Mouse (Mus musculus) large intestine, adult 2 months (tissue): Measurements from ENCODE around the gene Spindoc. TPM values are rescaled to one million over a fixed set of nuclear protein-coding genes. Genes with fewer than 3 reads are reported as not detected.

Source experiments
- DNase-seq: peaks from one replicate; pipeline ENCODE4 v3.0.0-alpha.2; 2012; ENCODE audit warnings: low read depth, low spot score
- WGBS: fragments of 180-500 bp; shearing (Covaris S2); methylation state at CpG from one replicate; pipeline ENCODE4 v1.1.7; 2018; 5-methylcytosine and 5-hydroxymethylcytosine counted together
- polyA plus RNA-seq: library from polyadenylated mRNA; depleted of rRNA; stranded (reverse); fragments of >200 nt; gene quantifications from 2 replicates; pipeline ENCODE4 v1.2.3, GENCODE M21; 2012

The Spindoc gene
- polyA plus RNA-seq, 1 experiment, result 14.1 TPM

DNA sequence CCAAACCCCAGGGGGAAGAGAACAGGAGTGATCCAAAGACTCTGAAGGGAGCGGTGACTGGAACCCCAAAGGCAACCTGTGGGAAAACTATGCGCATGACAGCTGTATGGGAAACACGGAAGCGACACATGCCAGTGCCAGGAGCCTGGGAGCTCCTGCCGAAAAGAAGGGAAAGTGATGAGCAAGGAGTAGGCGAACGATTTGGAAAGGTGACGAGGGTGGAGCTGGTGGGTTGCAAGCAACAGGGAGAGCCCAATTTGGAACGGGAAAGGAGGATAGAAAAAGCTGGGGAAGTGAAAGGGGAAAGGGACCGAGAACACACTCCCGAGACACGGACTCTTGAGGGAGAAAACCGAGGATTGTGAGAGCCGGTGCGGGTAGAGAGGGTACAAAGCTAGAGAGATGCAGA is 42.4 kb downstream of the Spindoc start:
- DNase-seq, result no peak
- under 1% methylated on average over 15 of the region's 15 CpGs for WGBS

DNA sequence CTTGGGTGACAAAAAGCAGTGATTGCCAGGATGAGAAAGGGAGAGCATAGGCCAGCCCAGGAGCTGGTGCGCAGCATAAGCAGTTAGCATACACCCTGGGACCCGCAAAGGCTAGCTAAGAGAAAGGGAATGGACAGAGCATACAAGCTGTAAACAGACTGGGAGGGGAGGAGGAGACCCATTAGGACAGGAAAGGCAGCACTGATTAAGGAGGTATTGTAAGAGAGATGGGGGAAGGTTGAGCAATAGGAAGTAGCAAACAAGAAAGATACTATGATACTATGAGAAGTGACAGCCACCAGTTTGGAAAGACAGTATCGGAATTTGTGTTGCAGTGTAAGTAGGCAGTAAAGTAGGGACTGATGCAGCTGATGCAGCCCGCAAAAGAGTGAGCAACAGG is 42.9 kb downstream of the Spindoc start:
- 10% methylated on average over 4 of the region's 4 CpGs for WGBS
- no peak for DNase-seq

DNA sequence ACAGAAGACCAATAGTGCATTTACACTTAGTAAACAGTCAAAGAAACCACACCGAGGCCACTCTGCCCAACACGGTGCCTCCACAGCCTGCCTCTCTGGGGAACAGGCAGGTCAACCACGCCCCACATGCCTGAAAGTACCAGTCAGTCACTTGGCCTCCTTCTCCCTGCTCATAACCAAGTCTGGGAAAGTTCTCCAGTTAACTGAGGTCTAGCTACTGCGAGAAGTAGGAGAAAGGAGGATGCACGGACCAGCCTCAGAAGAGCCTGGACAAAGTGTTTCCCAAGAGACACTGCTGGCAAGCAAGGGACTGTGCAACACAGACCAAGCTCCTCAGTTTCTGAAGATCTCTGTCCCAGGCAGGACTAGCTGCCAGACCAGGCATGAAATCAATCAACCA is 43.8 kb downstream of the Spindoc start:
- WGBS, result 8% methylated on average over 5 of the region's 5 CpGs
- no peak for DNase-seq

DNA sequence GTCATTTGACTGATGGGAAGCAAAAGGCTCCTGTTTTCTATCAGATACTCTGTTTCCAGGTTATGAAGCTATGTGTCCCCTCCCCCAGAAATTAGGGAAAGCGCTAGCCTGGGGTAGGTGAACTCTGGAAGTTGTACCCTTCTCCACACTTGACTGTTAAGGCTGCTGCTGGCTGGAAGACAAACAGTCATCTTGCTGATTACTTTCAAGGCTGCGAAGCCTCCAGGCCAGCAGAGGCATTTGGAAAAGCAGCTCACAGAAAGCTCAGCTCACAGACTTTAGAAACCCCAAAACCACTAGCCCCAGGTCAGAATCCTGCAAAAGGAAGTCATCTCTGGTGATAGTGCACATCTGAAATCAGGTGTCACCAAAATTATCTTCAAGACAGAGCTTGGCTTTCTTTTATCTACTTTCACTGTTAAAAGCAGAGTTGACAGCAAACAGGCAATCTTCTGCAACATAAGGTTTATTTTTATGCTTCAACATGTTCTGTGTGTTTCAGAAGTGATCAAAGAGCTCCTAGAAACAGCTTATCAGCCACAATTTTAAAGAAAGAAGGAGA is 44.9 kb downstream of the Spindoc start:
- no peak for DNase-seq
- WGBS, result 71% methylated on average over 2 of the region's 2 CpGs

DNA sequence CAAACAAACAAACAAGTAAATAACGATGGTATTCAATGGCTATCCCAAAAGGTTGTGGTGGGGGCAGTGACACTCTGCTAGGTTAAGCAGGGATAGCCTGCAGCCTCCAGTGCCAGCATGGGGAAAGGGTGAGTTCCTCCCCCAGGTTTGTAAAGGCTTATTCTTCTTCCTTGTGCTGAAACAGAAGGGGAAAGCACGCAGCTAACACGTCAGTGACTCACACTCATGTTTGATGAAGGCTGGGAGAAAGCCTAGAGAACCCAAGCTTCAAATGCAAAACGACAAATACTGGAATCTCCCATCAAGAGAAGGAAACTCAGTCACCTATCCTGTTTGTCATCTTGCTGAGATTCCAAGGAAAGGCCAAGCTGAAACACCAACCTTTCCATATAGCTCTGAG is 47.1 kb downstream of the Spindoc start:
- no peak for DNase-seq
- WGBS, result 27% methylated on average over 4 of the region's 4 CpGs

DNA sequence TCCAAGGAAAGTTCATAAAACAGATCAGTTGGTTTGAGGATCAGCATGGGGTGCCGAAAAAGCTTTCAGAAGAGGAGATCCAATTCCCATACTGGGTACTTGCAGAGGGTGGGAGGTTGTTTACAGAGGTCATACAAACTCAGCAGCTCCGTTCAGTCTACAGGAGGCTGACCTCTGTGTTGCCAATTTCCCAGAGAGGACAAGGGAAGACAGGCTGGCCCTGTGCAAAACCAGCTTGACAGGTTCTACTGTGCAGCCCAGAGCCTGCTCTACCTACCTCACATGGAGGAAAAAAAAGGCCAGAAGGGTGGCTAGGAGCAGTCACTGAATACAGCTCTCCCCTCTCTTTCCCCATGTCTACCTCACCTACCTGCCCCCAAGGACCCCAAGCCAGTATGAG is 48.7 kb downstream of the Spindoc start:
- DNase-seq, result no peak
- 25% methylated on average over 2 of the region's 2 CpGs for WGBS

DNA sequence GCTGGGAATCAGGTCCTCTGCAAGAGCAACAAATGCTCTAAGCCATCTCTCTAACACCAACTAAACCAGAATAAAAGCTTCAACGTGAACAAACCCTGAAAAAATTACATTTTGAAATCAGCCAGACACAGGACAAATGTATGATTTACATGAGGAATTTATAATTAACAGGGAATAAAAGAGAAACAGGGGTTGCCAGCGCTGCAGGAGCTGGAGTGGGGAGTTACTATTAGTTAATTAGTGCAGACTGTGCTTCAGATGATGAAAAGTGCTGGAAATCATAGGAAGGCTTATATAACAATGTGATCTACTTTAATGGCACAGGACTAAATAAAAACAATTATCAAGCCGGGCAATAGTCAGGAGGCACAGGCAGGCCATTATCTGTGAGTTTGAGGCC is 61.4 kb downstream of the Spindoc start:
- WGBS, result 84% methylated on average over 3 of the region's 3 CpGs

DNA sequence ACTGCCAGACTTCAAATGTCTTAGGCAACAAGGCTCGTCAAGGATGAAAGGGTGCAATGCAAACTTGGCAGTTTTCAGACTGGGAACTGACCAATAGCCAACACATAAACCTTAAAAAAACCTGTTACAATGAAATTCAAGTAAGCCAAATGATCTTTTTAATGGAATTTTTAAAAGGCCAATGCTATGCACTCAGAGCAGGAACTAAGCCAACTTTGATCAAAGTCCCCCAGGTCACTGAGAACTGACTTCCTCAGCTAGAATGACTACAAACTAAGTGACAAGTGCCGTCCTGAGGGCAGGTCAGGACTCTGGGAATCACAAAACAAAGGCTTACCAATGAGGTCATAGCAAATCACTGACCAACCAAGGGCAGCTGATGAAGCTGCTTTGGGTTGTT is 62.6 kb downstream of the Spindoc start:
- DNase-seq, result no peak
- WGBS, result 30% methylated on average over 2 of the region's 2 CpGs

More for the DNA sequence above, 61.4 kb downstream of the Spindoc start:
- no peak for DNase-seq

DNA sequence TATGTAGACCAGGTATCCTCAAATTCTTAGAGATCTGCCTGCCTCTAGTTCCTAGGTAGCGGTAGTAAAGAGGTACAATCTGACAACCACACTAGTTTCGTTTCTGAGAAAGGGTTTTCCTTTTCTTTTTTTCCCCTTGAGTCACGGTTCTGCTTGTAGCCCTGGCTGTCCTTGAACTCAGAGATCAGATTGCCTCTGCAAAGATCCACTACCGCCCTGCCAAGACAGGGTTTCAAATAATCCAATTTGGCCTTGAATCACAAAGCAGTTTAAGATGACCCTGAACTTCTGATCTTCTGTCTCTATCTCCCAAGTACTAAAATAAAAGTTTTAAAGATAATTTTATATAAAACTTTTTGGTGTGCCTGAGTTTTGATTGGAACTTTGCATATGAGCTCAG is 65.1 kb downstream of the Spindoc start:
- 58% methylated on average over 4 of the region's 4 CpGs for WGBS
- no peak for DNase-seq

DNA sequence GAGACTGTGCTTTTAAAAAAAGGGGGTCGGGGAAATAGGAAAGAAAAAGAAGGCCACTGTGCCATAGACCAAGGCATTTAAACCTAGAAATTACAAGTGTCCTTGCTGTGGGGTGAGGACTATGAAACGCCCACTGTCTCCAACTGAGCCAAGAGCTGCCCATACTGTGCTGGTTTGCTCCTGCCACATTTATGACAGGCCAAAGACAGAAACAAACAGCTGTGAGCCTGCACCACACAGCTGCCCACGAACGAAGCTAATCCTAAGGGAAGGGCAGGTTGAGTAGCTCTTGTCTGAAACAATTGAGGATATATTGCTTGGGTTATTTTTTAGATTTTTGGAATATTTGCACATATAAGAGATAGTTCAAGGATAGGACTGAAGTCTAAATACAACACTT is 66.0 kb downstream of the Spindoc start:
- DNase-seq, result no peak
- WGBS, result 31% methylated on average over 4 of the region's 4 CpGs

DNA sequence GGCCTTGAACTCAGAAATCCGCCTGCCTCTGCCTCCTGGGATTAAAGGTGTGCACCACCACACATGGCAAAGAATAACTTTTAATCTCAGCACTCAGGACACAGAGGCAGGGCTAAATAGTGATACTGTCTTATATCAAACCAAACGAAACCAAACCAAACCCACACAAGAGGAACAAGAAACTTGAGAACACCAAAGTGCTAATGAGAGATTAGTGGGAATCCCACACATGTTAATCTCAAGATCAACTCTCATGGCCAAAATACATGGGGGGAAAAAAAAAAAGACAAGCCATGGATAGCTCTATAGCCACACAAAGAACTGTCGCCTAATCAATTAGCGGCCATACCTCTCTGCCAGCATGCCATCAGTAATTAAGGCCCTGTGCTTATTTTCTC is 67.2 kb downstream of the Spindoc start:
- WGBS, result 91% methylated on average over 4 of the region's 4 CpGs
- DNase-seq, result no peak

DNA sequence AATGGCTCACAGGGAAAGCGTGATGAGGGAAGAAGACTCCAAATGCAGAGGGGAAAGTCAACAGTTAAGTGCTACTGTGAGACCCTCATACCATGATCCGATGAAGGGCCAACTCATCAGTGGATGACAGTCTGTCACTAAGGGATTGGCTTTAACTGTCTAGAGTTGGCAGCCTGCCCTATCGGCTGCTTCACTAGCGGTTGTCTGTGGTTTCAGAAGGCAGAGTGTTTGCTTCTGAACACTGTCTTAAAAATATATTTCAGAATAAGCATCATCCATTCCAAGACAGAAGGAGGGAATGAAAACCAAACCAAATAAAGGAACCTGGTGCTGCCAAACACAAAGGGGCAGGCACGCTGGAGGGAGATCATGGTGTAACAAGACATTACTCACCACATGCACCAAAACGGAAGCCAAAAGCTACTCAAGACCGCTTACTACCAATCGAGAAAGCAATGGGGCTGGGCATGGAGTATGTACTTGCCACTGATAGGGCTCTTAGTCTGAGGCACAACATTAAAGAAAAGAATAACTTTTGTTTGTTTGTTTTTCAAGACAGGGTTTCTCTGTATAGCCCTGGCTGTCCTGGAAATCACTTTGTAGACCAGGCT is 67.7 kb downstream of the Spindoc start:
- WGBS, result 49% methylated on average over 8 of the region's 8 CpGs
- no peak for DNase-seq

DNA sequence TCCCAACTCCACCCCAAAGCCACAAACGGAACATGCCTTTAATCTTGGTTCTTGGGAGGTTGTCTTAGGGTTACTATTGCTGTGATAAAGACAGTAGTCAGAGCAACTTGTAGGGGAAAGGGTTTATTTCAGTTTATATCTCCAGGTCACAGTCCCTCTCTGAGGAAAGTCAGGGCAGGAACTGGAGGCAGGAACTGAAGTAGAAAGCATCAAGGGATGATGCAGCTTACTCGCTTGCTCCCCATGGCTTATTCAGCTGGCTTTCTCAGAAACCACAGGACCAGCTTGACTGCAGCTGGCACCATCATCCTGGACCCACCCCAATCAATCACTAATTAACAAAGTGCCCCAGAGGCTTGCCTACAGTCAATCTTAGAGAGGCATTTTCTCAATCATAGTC is 69.1 kb downstream of the Spindoc start:
- WGBS, result 77% methylated on average over 2 of the region's 2 CpGs
- DNase-seq, result no peak

DNA sequence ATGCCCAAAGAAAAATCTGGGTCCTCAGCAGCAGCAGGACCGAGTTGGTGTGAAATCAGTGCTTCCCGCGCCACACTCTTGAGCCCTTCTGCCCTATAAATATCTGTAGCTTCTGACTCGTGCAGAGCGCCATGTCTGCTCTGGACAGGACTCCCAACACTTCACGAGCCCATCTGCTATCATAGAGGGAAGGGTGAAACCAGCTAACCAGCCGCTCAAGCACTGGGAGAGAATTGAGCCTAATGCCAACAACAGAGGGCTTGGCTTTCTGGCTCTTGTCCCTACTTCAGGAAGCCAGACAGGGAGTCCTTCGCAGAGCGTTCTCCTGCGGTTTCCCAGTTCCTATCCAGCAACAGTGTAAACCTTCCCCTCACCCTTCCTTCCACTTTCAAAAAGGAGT is 71.5 kb downstream of the Spindoc start:
- 9% methylated on average over 10 of the region's 10 CpGs for whole genome bisulfite sequencing
- no peak for DNase-seq

DNA sequence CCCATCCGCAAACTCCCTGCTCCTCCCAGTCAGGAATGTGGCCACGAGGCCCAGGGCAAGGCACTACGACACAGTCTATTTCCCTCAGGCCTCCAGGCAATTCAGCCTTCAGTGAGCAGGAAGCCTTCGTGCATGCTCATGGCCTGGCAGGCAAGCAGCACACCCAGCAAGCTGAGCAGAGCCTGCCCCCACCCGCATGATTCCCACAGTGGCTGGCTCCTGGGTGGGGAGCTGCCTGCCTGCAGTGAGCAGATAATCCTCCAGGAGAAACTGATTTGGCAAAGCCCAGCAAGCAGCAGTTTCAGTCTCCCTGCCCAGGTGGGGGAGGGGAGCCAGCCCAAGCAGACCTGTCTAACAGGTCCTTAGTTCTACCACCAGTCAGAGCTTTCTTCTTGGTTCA is 72.1 kb downstream of the Spindoc start:
- 9% methylated on average over 5 of the region's 5 CpGs for WGBS
- no peak for DNase-seq

DNA sequence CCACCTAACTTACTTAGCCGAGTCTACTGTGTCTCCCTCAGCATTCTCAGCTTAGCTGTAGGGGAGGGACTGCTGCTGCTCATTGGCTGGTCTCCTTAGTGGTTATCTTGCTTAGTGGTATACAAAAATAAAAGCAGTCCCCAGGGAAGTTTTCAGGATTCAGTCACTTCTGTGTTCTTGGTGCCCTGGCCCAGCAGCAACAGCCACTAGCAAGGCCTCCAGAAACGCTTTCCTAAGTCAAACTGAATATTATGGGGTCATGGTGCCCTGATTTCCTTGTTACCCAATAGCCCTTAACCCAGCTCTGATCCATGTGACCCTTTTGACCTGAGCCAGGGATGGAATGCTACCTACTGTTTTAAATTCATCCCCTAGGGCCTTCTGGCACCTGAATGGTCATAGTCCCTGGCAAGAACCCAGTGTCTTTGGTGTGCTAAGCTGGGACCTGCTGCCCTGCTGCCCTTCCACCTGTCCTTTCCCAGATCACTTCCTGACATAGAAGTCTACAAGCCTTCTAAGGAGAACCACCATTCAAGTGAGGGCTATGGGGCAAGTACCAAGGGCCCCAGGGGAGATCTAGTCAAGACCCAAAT is 73.0 kb downstream of the Spindoc start:
- DNase-seq, result no peak
- WGBS, result 48% methylated on average over 2 of the region's 2 CpGs

DNA sequence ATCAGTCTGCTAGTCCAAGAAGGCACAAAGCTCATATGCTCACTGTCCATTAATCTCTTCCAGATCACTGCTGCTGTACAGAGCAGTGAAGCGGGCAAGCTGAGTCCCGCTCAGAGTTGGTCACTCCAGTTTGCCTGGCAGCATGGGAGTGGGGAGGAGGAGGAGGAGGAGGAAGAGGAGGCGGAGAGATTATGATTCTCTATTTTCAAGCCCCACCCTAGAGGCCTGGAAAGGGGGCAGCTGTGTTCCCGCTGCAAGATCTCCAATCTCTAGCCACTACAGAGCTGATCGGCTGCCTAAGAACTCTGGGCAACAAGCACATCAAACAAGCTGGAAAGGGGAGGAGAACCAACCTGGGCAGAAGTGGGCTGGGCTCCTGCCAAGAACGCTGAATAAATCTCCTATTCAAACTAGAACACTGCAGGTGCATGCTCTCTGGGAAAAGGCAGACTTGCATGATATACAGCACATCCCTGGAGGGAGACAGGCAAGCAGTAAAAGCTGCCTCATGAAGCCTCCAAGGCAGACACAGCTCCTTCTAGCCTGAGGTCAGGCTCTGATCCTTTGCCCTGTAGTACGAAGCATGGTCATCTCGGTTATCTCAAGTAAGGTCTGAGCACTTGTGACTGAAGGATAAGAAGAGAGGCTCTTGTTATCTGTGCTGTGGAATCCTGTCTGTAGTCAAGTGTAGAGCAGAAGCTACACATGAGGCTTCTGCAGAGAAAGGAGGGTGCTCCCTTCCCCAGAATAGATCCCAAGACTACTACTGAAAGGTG is 74.6 kb downstream of the Spindoc start:
- WGBS, result 24% methylated on average over 8 of the region's 8 CpGs
- no peak for DNase-seq

DNA sequence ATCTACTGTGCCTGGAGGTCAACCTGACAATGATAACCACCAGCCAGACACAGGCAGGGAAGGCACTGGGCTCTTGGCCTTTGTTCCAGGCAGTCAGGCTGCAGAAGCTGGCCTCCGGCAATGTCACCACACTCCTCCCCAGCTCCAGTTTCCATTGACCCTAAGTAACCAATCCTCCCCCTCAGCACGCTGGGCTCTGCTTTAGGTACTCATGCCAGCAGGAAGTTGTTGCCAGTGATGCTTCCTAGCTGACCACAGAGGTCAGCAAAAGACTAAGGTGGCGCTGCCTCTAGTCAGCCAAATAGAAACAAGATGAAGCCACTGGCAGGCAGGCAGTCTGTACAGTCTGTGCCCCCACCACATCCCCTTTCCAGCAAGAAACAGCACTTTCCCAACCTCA is 75.8 kb downstream of the Spindoc start:
- WGBS, result 25% methylated on average over 3 of the region's 3 CpGs
- no peak for DNase-seq

DNA sequence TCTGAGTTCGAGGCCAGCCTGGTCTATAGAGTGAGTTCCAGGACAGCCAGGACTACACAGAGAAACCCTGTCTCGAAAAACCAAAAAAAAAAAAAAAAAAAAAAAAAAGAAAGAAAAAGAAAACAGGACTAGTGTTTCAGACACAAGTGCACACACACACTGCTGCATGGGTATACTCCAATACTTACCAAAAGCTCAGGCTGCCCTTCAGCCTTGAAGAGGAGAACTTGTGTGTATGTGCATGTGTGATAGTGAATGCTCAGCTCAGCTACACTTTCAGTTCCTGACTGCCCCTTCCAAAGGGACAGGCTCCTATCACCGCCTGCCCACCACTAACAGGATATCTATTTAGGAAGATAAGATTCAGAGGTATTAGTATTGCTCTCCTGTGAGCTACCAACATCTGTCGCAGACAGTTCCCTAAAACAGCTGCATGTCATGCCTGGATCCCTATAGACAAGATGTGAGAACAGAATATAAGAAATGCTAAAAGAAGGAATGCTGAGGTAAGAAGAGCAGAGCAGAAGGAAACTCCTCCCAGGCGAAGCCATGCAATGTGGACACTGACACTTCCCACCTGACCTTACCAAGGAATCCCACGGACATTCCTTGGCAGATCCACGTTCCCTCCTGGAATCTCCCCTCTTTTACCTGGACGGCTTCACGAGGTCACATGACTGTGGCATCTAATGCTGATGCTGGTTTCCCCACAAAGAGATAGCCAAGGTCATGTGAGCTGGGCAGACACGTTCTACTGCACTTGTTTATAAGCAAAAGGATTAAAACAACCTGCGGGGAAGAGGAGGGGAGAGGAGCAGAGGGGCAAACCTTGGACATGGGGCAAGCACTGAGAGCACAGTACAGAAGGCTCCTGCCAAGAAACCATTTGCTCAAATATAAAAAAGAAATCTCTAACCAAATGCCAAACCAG is 77.1 kb downstream of the Spindoc start:
- no peak for DNase-seq
- 61% methylated on average over 11 of the region's 11 CpGs for WGBS

DNA sequence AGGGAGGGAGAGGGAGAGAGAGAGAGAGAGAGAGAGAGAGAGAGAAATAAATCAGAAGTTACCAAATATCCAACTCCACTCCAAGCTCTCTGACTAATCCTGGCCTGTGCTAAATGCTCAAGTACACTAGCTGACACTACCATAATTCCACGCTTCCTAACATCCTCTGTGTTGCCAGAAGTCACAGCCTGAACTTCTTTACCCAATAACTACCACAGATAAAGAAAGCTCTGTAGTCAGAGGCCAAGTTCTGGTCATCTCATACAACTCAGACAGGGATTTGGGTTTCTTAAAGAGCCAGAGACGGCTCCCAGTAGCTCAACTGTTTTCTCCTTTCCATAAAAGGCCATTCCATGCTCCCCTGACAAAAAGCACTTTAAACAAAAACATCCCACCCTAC is 78.0 kb downstream of the Spindoc start:
- no peak for DNase-seq
- 73% methylated on average over 2 of the region's 2 CpGs for WGBS
